Mouse (Mus musculus): Measurements from ENCODE around the gene Rundc3a. TPM values are rescaled to one million over a fixed set of nuclear protein-coding genes. Genes with fewer than 3 reads are reported as not detected.

Rundc3a gene
- total RNA-seq, 2 experiments from 2014 or later = not detected

DNA sequence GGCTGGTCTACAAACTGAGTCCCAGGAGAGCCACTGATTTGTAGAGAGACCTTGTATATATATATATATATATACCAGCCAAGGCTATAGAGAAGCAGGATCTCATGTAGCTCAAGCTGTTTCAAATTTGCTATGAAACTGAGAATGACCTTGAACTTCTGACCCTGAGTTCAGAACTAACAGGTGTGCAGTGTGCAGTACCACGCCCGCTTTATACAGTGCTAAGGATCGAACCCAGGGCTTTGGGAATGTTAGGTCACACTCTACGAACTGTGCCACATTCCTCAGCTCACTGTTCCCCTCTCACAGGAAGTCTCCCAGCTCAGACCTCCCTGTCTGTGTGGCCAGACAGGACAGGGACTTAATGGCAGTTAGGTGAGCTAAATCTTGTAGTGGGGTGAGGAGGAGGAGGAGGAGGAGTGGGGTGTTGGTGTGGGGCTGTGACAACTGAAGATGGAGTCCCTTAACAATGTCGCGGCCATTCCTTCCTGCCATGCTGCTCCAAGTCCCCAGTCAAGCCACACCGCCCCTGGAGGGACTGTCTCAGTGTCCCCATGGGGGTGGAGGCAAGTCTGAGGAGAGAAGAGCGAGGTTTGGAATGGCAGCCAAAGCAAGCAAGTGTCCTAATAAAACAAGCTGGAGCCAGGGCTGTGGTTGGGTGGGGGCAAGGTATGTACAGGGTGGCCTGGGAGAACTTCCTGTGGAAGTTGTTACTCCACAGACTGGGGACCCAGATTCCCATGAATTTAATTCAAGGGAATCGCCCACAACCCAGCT lies 25.5 kb upstream of the Rundc3a start:
- DNase-seq (ENCODE audit: low spot score) = no peak

DNA sequence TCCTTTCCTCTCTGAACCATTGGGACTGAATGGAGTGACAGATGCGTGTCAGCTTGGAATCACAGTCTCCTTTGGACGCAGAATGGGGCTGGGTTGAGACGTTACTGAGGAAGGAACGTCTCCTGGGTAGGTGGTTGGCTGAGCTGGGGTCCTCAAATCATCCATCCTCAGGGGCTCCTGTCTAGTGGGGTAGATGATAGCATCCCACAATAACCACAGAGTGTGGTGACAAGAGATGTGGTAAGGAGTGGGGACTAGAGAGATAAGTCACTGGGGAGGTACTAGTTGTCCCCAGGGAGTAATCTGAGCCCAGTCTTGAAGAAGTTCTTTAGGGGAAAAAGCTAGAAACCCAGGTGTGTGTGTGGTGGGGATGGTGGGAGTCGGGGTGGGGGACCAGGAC lies 24.9 kb upstream of the Rundc3a start:
- intact Hi-C loops (cut with DNase I) = no loop called here

More for the DNA sequence above, 25.5 kb upstream of the Rundc3a start:
- intact Hi-C loops (cut with DNase I) = no loop called here

DNA sequence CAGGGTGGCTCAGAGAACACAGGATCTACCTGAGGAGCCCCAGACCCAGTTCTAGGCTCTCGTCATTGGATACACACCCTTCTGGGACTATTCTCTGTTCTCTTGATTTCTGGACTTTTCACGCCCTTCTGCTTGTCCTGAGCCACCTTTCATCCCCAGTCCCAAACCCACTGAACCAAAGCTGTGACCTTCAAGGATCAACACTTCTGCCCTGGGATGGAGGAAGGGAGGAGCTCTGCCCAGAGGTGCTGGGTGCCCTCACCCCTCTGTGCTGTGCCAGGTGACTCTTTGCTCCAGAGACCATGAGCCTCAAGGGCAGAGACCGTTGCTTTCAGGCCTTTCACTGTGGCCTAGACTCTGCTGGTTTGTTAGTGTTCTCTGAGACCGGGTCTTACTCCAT lies 23.9 kb upstream of the Rundc3a start:
- DNase-seq (ENCODE audit: low spot score) = no peak
- intact Hi-C loops (cut with DNase I) = no loop called here

More for the DNA sequence above, 24.9 kb upstream of the Rundc3a start:
- no peak for DNase-seq (ENCODE audit: low spot score)

DNA sequence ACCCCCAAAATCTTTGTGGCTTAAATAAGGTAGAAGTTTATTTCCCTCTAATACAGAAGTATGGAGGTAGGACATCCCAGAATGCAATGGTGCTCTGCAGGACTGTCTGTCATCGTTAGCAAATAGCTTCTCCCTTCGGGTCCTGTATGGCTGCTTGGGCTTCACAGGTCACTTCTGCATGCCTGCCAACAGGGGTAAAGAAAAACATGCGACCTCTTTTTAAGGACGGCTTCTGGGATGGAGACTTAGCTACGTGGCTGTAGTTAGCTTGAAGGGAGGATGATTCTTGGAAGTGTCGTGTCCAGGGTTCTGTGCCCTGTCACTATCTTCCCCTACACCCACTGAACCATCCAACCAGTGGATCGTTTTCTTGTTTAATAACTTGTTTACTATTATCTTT lies 22.9 kb upstream of the Rundc3a start:
- DNase-seq (ENCODE audit: low spot score) = no peak
- intact Hi-C loops (cut with DNase I) = no loop called here

DNA sequence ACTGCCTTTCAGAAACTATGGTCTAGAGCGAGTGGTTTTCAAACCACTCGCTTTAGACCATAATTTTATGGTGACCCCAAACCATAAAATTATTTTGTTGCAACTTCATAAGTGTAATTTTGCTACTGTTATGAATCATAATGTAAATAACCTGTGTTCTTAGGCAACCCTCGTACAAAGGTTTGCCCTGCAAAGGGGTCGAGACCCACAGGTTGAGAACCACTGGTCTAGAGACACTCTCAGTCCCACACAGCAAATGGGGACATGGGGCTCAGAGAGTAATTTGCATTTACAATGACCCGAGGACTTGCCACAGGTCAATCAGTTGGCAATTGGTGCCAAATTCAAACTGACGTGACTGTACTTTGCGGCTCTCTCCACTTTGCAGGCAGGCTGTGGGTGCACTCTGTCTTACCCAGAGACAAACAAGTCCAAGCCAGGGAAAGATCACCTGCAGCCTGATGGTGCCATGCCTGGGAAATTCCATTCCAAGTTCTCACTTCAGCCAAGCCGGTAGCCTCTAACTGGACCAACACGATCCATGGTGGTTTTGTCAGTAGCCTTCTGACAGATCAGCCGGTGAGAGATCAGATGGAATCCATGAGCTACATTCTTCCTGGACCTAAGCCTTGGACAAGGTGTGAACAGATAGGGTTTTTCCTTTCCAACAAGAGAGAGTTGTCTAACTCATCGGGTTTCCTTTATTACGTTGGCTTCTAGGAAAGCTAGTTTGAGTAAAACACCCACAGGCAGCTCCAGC lies 21.1 kb upstream of the Rundc3a start:
- no peak for DNase-seq (ENCODE audit: low spot score)
- intact Hi-C loops (cut with DNase I) = no loop called here

DNA sequence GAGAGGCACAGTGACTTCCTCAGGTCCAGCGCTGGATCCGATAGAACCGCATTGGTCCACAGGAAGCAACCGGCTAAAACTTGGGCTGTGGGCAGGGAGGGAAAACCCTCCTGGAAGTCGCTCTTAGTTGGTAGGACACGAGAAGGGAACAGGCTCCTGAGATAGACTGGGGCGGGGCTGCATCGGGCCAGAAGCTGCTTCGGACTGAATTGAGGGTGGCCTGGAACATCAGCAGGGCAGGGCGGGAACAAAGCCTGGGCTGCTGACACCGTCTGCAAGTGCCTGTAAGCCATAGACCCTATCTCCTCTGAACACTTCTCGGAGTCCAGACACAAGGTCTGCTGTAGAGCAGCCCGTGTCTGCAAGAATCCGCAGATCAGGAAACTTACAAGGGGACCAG lies 20.3 kb upstream of the Rundc3a start:
- intact Hi-C loops (cut with DNase I) = no loop called here
- no peak for DNase-seq (ENCODE audit: low spot score)

DNA sequence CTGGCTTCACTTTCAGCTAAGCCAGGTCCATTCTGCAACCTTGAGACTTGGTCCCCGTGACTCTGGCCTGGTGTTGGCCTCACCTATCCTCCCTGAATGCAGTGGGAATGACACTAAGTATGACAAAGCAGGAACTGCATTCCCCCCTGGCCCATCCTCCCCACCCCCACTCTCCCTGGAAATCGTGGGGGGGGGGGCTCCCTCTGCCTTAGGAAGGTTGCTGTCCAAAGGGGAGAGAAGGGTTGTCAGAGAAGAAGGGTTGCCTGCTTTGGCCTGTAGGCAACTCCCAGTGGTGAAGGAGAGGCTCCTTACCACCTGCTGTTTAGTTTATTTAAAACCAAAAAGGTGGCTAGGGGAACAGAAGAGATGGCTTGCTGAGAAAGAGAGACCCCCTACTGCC lies 19.6 kb upstream of the Rundc3a start:
- intact Hi-C loops (cut with DNase I) = no loop called here
- no peak for DNase-seq (ENCODE audit: low spot score)

DNA sequence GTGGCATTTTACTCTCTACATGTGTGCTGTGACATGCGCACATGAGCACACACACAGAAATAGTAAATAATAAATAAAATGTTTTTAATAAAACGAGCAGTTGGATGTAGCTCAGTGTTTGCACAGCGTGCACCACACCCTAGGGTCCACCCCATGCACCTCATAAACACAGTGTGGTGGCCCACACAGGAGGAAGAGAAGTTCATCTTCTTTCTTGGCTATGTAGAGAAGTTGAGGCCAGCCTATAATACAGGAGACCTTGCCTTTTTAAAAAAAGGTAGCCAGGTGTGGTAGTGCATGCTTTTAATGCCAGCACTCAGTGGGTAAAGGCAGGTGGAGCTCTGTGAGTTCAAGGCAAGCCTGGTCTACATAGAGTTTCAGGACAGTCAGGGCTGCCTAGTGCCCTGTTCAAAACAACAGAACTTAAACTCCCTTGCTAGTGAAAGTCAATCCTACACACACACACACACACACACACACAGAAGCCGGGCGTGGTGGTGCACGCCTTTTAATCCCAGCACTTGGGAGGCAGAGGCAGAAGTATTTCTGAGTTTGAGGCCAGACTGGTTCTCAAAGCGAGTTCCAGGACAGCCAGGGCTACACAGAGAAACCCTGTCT lies 19.0 kb upstream of the Rundc3a start:
- intact Hi-C loops (cut with DNase I) = no loop called here
- no peak for DNase-seq (ENCODE audit: low spot score)

DNA sequence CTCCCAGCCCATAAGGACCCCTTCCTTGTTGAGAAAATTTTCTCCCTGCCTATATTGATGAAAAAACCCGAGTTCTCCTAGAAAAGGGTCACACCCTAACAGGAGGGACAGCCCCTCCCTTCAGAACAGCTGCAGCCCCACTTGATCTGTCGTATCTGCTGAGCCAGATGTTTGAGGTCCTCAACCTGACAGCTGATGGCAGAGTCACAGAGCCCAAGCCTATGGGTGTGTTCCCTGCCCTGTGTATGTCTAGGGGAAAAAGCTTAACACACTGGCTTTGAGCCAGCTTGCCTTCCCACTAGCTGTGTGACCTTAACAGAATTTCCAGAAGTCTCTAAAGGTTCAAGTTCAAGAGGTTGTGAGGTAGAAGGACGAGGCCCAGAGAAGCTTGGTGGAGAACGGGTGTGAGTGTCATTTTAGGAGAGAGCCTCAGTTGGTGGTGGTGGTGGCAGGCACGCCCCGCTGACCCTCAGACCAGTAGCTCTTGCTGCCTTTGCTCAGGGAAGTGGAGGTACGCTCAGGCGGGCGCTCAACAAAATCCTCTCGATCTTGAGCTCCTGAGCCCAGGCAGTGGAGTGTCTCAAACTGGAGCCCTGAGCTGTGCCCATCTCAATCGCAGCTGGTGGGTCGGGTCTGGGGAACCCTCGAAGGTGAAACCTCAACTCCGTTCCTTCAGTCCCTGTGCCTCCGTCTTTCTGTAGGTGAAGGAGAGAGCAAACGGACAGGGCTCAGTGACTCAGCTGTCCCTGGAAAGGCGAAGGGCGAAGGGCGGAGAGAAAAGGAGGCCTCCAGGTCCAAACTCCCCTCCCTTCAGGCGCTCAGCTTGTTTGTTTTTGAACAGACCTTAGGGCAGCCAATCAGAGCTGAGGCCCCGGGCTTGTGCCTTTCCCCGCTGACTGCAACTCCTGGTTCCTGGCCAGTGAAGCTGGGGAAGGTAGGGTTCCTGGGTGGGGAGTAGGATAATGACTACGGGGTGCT lies 17.7 kb upstream of the Rundc3a start:
- intact Hi-C loops (cut with DNase I) = no loop called here
- peak; percentile 40 for DNase-seq (ENCODE audit: low spot score)

DNA sequence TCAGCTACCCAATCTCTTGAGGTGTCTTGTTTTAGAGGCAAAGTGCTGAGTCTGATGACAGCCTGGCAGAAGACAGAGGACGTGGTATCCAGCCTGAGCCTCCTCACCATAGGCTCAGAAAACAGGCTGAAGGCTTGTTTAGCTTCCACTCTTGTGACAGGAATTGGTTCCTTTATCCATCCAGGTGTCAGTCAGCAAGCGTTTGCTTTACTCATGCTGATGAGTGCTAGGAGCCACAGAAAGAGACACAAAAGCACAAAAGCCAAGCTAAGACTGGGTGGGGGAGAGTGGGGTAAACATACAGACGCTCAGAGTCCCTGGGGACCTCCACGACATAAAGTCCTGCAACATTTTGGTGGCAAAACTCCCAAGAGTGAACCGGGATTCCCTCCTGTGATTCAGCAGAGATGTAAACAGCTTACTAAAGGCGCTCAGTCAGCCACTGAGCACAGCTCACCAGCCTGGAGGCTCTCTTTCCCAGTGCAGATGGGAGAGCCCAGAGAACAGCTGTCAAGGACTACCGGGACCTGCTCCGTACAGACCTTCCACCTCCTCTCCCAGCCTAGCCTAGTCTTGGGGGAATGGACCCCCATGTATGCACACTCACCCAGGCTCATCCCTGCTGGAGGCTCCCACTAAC lies 16.9 kb upstream of the Rundc3a start:
- no peak for DNase-seq (ENCODE audit: low spot score)
- intact Hi-C loops (cut with DNase I) = no loop called here

DNA sequence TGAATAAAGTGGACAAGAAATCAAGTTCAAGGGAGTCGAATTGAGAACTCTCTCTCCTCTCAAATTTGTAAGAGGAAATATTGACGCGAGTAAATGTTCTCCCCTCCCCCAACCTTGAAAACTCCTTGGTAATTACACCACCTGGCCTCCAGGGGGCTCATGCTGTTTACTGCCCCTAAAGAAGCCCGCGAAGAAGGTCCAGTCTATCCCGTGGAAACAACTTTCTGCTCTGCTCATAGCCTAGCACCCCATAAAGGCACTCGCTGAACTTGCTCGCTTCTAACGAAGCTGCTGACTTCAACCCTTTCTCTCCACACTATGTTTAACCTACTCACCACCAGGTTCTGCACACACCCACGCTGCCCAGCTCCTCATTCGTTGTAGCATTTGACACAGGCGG lies 16.0 kb upstream of the Rundc3a start:
- no peak for DNase-seq (ENCODE audit: low spot score)
- intact Hi-C loops (cut with DNase I) = no loop called here

DNA sequence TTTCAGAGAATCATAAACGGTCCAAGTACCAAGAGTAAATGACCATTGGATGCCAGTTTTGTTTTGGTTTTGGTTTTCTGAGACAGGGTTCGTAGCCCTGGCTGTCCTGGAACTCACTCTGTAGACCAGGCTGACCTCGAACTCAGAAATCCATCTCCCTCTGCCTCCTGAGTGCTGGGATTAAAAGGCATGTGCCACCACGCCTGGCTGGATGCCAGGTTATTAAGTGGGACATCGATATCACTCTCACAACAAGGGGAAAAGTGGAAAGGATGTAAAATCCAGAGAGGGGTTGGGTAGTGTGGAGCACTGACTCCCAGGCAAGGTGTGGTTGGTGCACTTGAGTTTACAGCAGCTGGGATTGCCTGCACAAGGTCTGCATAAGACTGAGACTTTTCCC lies 13.1 kb upstream of the Rundc3a start:
- intact Hi-C loops (cut with DNase I) = no loop called here
- DNase-seq (ENCODE audit: low spot score) = no peak

DNA sequence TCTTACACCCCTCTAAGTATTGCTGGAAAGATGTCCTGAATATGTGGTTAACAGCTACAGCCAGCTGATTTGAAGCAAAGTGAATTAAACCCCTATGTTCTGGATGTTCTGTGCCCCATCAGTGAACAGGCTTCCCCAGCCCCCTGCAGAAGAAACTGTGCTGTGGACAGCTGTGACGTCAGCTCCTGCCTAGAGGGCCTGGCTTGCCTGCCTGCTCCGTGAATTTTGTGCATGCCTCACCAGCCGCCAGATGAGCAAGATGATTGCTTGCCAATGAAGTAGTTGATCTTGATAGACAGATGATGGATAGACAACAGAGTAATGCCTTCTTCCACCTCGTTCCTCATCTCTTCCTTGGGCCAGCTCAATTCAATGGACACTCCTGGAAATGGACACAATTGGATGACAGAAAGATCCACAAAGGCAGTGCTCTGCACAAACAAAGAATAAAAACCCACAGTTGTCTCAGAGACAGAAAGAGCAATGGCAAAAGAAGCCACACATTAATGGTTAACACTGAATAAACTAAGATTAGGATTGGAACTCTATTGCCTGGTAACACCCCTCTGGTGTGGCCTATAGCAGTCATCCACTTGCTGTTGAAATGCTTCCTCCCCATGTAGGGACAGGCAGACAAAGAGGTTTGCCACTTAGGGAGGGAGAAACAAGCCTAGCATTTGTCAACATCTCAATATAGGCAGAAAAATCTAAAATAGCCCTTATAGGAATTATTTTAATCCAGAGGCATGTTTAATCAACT lies 11.7 kb upstream of the Rundc3a start:
- intact Hi-C loops (cut with DNase I) = no loop called here
- no peak for DNase-seq (ENCODE audit: low spot score)

DNA sequence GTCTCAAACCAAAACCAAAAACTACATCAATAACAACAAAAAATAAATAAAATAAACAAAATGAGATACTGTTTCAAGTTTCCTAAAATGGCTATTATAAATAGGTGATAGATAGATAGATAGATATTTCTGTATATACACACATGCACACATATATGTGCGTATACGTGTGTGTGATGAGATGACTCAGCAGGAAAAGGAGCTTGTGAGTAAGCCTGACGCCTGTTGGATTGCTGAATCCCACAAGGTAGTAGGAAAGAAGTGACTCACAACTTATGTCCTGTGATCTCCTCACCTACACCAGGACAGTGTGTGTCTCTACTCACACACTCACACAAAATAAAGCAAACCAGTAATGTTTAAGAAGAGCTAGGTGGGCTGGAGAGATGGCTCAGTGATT lies 10.4 kb upstream of the Rundc3a start:
- intact Hi-C loops (cut with DNase I) = no loop called here
- DNase-seq (ENCODE audit: low spot score) = no peak

DNA sequence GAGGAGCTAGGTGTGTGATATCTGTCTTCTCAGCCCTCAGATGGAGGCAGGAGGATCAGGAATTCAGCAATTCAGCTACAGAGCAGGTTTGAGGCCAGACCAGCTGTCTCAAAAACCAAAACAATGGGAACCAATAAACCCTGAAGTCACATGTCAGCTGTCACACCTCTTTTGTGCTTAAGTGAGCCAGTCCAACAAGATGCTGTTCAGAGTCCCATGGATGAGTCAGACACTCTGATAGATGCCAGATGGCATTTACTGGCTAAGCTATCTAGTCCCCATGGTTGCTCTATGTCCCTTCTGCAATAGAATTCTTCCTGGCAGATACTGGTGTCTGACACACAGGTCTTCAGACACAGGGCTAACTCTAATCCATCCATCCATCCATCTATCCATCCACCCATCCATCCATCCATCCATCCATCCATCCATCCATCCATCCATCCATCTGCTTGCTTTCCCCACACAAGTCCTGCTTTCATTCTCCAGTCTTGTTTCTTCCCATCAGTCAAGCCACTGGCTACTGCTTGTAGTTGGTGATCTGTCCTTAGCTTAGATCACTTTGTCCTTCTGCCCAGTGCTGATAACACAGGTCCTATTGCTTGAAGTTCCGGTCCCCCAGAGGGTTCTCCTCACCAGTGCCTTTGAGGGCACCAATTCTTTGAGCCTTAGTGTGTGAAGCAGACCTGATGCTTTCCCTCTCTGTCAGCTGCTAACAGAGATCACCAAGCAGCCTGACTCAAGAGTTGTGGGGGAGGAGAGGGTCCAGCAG lies 9.7 kb upstream of the Rundc3a start:
- DNase-seq (ENCODE audit: low spot score) = no peak
- intact Hi-C loops (cut with DNase I) = no loop called here

DNA sequence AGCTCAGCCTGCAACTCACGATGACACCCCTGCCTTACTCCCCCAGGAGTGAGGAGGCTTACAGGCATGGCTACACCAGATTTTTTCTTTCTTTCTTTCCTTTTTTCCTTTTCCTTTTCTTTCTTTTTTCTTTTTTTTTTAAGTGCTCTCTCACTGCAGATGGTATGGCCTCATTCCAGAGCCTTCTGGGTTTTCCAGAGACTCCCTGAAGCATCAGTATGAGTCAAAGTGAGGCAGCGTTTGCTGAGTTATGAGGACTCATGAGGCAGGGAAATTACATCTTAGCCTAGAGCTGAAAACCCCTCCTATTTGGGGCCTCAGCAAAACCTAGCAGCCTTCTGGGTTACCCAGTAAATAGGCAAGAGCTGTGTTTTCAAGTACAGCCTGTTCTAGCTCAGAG lies 8.8 kb upstream of the Rundc3a start:
- intact Hi-C loops (cut with DNase I) = no loop called here
- no peak for DNase-seq (ENCODE audit: low spot score)

DNA sequence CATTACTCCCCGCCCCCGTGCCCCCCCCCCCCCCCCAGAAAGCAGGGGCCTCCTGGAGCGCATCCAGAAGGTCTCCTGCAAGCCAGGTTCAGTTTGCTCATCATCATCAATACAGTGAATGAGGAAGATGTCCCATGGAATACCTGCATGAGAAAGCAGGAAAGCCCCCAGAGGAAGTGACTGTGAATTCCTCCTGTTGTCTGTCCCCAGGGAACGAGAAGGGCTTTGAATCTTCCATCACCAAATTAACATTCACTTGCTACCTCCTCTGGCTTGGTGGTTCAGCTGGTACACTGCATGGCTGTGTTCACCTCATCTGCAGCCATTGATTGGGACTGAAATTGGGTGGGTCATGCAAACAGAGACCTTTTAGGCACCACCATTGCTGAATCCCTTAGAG lies 8.1 kb upstream of the Rundc3a start:
- intact Hi-C loops (cut with DNase I) = no loop called here
- DNase-seq (ENCODE audit: low spot score) = no peak

DNA sequence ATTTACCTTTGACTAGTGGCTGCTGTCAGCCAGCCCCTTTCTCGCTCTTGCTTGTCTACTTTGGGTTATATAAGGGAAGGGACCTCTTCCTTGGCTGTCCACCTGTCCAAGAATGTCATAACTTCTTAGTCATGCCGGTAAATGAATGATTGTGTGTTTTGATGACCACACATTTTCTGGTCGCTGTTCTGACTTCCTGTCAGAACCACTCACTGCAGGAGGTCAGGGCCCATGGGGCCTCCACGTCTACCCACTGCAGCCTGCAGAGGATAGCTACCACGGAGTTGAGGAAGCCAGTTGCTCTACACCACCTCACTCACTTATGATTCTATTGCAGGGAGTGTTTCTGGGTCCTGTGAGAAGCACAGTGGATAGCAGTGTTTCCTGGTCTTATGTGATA lies 7.1 kb upstream of the Rundc3a start:
- DNase-seq (ENCODE audit: low spot score) = no peak
- intact Hi-C loops (cut with DNase I) = no loop called here

All from heart, postnatal 25 days (tissue).